Mouse (Mus musculus) right cerebral cortex, postnatal 25 days (tissue): ENCODE measurements around the gene Serinc4.

Experiments
- DNase-seq: peaks from one replicate; pipeline ENCODE4 v3.0.0; 2022

Gene Serinc4

DNA sequence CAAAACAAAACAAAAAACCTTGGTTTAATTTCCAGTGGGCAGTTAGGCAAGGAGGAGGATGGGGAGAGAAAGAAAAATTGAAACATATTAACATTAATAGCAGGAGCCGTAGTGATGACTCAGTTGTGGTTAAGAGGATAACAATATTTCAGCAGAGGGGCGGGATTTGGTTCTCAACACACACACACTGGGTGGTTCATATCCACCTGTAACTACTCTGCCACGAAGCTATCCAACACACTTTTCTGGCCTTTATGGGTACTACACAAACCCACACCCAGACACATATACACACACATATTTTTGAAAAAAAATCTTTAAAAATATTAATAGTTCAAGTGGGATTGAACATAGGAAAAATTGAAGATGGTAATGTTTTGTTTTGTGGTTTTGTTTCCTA lies 9.6 kb downstream of the Serinc4 start:
- DNase-seq = no peak

DNA sequence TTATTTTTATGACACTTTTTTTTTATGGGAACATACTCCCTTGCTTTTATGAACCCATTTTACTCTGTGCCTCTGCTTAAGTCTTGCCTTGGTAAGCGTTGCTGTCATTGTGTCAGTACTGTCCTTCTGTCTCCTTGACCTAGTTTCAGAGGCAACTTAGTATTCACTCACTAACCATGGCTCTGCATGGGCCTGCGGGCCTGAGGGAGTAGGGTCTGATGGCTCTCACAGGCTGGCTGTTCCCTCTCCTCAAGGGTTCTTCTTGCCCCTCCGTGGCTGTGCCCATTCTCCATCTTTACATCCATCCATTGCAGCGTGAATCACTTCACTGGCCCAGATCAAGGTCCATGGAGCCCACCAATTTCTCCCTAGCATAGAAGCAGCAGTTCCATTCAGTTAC lies 10.1 kb downstream of the Serinc4 start:
- DNase-seq = no peak

DNA sequence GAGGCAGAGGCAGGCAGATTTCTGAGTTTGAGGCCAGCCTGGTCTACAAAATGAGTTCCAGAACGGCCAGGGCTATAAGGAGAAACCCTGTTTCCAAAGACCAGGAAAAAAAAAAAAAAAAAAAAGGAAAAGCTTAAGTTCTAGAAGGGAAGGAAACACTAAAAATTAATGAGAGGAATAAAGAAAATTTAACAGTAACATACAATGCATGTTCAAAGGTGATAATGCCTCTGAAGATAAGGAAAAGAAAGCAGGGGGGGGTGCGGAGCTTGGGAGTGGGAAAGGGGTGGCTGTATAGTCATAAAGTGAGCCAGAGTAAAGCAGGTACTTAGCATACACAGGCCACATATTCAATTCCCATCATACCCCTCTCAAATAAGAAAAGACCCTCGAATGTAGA lies 11.5 kb downstream of the Serinc4 start:
- DNase-seq = no peak

DNA sequence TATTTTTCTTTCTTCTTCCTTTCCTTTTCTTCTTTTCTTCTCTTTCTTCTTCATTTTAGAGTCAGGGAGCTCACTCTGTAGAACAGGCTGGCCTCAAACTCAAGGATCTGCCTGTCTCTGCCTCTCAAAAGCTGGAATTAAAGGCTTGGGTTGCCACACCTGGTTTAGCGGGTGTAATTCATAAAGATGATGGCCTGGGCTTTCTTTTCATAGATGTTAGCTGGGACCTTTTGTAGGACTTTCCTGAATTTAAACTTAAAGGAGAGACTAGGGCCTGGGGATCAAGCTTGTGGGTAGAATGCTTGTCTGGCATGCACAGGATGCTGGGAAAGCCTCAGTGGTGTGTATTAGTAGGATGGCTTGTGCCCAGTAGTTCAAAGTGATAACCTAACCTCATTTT lies 12.4 kb downstream of the Serinc4 start, which contains the start of gene Ell3:
TSS of gene Ell3 (minus strand) at position 101 of the 400 bp plus-strand sequence.
- no peak for DNase-seq

DNA sequence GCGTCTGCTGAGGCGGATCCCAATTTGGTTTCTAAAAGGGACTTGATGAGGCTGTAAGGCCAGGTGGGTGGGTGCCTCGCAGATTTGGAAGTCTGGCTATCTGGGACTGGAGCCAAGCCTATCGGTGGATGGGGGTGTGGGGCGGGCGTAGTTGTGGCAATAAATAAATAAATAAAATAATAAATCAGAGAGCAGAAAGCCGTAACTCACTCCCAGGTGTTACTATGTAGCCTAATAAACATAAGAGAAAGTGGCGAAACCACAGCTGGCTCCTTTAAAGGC lies 13.6 kb downstream of the Serinc4 start:
- no peak for DNase-seq

DNA sequence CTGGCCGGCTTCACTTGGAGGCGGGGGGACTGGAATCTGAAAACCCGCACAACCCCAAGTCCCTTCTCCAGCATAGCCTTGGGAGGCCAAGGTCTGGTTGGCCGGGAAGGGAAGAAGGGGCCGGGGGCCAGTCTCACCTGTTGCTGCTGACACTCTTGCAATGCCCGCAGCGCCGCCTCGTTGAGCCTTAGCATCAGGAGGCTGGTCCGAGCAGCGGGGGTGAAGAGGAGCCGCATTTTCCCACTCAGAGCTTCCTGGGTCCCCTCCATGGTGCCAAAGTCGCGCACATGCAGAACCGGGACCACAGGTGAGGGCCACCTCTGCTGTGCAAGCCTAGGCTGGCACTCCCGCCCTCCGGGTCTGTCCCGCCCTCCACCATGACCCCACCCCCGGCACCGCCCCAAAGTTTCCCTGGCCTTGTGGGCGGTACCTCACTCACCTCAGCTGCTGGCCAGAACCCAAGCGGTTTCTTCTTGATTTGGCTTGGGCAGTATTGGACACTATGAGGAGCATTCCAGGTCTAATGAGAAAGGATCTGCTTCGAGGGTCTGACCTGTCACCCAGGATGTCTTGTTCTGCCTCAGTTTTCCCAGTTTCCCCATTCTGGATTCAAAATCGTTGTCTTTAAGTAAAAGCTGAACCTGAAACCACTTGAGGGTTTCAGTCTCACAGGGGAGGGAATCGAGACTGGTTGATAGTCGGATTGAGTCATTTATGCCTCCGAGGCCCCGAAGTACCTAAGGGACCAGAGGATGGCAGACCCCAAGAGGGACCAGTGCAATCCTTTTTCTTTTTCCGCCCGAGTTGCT lies 14.1 kb downstream of the Serinc4 start:
- no peak for DNase-seq

DNA sequence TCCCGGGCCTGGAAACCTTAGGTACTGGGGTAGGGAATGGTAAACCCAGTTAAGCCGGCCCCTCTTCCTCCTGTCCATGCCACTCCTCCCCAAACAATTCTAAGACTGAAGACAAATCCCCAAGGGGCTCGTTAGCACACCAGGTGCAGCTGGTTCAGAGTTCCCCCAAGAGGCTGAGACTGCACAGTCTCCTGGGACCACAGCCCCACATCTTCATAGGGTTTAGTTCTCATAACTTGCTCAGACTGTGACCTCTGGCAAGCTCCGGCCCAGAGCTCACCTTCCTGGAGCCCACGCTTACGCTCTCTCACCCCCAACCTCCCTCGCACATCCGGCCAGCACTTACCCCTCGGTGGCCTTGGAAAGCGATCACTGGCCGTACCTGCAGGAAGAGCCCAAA lies 14.8 kb downstream of the Serinc4 start:
- DNase-seq = no peak

DNA sequence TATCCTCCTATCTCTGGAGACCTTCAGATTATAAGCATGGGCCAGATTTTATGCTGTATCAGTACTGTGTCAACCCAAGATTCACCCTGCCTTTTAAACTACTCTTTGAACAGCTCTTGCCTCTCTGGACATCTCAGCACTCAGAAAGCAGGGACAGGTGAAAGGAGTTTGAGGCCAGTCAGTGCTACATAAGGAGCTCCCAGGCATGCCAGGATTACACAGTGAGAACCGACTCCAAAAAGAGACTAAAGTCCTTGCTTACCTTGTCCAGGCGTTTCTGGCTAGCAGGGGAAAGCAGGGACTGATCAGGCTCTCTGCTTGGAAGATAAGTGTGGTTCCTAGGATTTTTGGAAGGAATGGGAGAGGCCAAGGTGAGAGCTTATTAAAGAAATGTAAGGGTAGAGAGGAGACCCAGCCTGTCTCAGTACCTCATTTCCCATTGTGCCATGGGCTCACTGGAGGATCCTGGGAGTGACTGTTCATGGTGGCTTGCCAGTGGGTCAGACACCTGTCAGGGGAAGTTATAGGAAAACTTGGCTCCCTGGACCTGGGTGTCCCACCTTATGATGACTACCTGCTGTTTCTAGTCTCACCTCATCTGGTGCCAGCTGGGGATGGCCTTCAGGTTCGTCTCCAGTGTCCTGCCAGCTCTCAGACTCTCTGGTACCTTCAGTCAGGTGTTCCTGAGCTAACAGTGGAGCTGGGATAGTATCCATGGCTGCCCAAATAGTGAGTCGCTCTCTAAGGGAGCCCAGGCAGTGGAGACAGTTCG lies 15.6 kb downstream of the Serinc4 start:
- no peak for DNase-seq

DNA sequence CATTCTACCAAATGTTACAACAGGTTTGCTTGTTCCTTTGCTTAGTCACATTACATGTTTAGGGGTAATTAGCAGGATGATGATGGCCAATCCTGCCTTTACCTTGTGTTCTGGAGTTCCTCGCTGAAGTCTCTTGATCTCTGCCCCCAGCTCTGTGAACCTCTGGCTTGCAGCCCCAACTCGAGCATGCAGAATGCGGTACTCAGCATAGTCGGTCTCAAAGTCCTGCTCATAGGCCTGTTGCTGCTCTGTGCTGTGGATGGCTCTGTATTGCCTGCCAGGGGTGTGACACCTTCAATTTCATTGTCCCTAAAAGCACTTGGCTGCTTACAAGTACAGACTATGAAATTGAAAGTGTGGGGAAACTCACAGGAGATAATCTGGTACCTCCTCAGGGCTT lies 16.8 kb downstream of the Serinc4 start:
- no peak for DNase-seq

DNA sequence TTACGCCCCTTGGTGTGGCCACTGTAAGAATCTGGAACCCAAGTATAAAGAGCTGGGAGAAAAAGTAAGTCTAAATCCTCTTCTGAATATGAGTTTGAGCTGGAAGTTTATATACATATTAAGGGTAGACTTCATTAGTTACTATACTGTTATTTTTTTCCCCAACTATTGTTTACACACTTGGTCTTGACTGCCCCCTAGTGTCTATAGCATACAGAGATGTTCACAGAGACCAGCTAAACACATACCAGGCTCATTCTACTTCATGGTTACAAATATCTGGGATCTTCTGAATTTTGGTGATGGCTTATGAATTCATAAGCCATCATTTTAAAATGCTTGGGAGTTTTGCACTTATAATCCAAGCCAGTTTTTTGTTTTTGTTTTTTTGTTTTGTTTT lies 21.7 kb downstream of the Serinc4 start:
- DNase-seq = no peak

DNA sequence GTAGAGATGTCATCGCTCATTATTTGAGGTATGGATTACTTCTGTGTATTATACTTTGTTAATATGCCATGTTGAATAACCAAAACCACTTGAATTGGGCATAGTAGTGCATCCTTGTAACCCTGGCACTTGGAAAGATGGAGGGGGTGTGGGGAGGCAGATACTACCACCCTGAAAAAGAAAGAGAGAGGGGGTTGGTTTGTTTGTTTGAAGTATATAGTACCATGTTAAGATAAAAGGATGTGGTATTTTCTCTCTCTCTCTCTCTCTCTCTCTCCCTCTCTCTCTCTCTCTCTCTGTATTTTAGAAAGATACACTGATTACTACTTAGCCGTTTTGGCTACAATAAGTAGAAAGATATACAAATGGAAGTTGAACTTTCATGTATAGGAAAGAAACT lies 30.7 kb downstream of the Serinc4 start:
- DNase-seq = no peak

DNA sequence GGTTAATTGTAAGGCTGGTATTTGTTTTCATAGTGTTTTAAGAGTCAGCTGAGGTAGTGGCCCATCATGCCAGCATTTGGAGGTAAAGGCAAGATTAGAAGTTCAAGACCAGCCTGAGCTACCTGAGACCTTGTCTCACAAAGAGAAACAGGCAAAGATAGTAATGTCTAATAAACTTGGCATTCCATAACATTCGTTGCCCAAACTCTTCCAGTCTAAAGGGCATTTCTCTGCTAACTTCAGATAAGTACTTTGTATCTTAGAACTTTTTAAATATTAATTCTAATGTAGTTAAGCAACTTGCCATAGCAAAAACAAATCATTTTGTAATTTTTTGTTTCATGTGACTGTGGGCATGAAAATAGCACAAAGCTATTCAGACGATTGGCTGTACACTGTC lies 33.4 kb downstream of the Serinc4 start:
- no peak for DNase-seq

DNA sequence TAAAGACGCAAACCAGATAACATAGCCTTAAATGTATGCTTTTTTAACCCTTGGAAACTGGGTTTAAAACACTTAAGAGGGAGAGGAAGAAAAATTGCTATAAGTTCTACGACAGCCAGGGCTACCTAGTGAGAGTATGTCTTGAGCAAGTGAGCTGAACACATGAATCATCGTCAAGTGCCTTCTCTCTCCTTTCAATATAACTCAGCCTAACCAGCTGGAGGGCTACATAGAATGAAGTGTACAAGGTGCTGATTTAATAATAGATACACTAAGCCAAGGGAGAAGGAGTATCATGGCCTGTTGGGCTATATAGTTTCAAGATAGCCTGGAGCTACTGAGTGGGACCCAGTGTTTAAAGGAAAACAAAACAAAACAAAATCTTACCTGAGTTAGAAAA lies 38.1 kb downstream of the Serinc4 start:
- DNase-seq = no peak

DNA sequence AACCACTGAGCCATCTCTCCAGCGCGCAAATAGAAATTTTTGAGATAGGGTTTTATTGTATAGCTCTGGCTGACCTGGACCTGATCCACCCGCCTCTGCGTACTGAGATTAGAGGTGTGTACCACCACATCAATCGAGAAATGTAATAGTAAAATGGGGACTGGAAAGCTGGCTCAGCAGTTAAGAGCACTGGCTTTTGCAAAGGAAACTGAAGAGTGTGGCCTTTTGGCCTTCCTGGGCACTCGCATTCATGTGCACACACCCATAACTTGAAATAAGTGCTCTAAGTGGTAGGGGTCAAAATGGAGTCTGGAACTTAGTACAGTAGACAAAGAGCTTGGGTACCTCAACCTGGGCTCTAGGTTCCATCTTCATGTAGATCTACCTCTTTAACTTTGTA lies 40.2 kb downstream of the Serinc4 start:
- DNase-seq = no peak

DNA sequence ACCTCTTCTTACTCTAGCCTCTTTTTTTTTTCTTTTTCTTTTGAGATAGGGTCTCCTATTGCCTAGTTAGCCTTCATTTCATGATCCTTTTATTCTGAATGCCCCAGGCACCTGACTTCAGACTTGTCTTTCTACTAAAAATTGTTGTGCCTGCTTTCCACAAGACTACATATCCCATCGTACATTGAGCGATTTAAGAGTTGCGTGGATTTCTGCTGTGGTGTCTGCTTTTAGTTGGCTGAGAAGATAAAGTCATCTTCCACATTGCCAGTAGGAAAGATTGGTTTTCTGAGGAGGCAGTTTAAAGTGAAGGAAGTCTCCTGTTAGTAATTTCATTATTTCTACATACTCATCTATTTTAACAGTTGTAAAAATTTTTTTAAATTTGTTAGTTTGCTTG lies 41.0 kb downstream of the Serinc4 start:
- no peak for DNase-seq

DNA sequence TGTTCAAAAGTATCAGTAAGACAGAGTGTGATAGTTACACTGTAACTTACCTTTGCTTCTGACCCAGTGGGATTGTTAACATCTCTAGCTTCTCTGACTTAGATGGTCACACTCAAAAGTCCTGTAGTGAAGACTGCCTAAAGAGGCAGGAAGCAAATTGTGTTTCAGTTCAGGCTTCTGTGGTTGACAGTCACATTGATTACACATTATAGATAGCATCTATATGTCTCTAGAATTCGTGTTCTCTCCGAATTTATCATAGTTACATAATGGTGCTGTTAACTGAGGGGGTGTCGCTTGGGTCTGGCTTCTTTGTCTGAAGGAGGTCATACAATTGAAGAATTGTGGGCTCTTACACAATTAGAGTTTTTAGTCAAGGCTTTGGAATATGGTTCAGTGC lies 41.5 kb downstream of the Serinc4 start:
- no peak for DNase-seq

DNA sequence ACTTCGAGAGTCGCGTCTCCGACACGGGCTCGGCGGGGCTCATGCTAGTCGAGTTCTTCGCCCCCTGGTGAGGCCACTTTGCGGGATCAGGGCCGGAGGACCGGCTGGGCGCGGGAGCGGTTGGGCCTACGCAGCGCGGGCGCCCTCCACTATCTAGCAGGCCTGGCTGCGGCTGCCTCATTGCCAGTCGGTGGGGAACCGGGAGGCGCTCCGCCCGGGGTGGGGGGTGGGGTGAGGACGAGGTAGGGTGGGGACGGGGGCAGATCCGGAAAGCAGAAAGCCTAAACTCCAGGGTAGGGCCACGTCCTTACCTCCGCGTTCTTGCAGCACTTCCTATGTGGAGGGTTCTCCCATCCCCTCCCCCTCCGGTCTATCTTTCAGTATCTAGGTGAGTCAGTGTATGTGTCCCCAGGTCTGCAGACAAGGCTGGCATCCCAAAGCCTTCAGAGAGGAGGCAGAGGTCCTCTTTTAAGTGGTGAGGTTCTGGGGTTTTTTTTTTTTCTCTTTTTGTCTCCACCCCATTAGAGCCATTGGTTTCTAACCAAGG lies 42.4 kb downstream of the Serinc4 start:
- DNase-seq = no peak

DNA sequence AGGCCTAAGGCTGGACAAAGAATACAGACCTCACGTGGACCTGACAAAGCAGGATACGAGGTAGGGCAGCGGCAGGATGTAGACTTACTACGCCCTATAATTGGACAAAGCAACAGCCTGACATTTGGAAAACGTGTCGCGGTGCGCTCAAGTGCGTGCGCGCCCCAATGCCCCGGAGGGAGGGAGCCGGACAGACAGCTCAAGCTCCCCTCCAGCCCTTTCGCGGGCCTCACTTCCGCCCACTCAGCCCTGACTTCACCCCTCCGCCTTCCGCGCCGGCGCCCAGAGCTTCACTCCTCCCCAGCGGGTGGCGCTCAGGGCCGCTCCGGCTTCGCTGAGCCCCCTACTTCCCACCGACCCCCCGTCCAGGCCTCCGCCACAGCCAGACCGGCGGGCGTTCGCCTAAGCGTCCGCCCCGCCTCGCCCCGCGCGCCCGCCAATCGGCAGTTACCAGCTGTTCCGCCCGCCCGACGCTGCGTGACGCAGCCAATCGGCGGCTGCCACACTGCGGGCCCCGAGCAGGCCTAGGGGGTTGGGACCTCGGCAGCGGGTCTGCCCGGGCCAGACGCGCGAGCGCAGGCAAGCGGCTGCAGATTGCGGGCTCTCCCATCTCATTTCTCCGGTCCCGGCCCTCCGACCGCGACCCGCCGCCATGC lies 43.1 kb downstream of the Serinc4 start, which contains the start of the genes Pdia3 and Catsper2:
TSS of gene Pdia3 (plus strand) at position 389 of the 656 bp plus-strand sequence.
TSS of gene Catsper2 (minus strand) at position 406 of the 656 bp plus-strand sequence.
- DNase-seq = peak; percentile 98

DNA sequence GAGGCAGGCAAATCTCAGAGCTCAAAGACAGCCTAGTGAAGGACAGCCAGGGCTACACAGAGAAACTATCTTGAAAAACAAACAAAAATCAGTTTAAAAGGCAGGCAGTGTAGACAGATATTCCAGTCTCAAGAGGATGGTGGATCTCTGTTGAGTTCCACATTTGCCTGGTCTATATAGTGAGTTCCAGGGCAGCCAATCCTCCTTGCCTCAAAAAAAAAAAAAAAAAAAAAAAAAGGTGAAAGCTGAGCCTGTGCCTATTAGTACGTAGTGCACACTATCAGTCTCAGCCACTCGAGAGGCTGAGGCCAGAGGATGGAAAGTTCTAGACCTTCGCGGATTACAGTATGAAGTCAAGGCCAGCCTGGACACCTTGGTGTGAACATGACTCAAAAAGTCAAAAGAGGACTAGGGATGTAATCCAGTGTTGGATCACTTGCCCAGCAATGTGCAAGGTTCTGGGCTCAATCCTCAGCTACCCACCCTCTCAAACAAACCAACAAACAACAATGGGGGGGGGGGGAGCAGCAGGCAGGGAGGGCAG lies 43.7 kb downstream of the Serinc4 start:
- DNase-seq = no peak

DNA sequence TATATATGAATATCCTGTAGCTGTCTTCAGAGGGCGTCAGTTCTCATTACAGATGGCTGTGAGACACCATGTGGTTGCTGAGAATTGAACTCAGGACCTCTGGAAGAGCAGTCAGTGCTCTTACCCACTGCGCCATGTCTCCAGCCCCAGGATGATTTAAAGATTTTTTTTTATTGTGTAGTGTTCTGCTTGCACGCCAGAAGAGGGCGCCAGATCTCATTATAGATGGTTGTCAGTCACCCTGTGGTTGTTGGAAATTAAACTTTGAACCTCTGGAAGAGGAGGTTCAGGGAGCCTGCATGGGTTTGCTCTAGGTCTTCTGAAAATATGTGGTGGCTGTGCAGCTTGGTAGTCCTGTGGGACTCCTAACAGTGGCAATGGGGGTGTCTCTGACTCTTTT lies 48.4 kb downstream of the Serinc4 start:
- DNase-seq = no peak

DNA sequence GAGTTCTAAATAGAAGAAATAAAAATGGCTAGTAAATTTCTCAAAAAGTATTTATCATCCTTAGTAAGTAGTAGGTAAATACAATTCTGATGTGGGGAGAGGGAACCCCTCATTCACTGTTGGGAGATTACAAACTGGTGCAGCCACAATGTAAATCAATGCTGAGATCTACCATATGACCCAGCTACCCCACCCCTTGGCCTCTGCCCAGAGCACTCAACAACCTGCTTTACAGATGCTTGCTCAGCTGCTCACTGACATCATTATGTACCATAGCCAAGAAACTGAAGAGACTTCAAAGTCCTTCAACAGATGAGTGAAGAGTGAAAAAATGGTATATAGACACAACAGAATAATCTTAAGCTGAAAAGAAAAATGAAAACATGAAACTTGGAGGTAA lies 53.3 kb downstream of the Serinc4 start:
- DNase-seq = no peak

DNA sequence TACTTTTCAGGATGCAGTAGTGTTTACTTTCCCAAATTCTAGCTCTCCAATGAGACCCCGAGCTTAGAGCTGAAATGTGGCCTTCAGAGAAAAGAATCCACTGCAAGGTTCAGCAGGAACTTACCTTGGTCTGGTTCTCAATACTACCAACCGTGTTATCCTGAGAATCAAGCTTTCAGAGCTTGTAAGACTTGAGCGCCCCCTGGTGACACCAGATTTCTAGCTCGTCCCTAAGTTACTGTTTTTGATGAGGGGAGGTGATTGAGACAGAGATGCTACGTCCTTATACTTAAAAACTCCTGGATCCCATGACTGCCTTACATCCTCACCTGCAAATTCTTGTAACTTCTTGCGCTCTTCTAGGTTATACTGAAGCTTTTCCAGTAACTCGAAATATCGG lies 60.0 kb downstream of the Serinc4 start:
- DNase-seq = peak; percentile 67
